Mouse (Mus musculus) stomach, postnatal 0 days (tissue): Measurements from ENCODE around the gene Rps11. TPM values are rescaled to one million over a fixed set of nuclear protein-coding genes. Genes with fewer than 3 reads are reported as not detected.
A peak's percentile ranks its signal among the peaks of the same experiment; 100 is the strongest.

ENCODE experiments used
- ATAC-seq: fragments of 200-750 bp; cut with Nextera tagmentation; 2 replicates; pipeline ENCODE4 v1.8.0; 2017; ENCODE audit not compliant: low FRiP score, low TSS enrichment
- DNase-seq: peaks from one replicate; pipeline ENCODE4 v3.0.0-alpha.2; 2016; ENCODE audit warnings: low spot score
- H3K27ac ChIP-seq: fragments of 300-500 bp; sonication (generic); replicated peaks from 2 replicates; pipeline ENCODE4 v1.5.1; 2014; ENCODE audit warnings: mild to moderate bottlenecking, control low read depth
- H3K27me3 ChIP-seq: fragments of 300-500 bp; sonication (generic); 2 replicates; pipeline ENCODE4 v1.6.1; 2014; ENCODE audit warnings: low read length; ENCODE audit not compliant: control insufficient read depth, insufficient read depth
- H3K36me3 ChIP-seq: fragments of 300-500 bp; sonication (generic); 2 replicates; pipeline ENCODE4 v1.6.1; 2014; ENCODE audit warnings: low read length, mixed read lengths; ENCODE audit not compliant: control insufficient read depth, insufficient read depth
- H3K4me1 ChIP-seq: fragments of 300-500 bp; sonication (generic); replicated peaks from 2 replicates; pipeline ENCODE4 v1.6.1; 2014; ENCODE audit warnings: antibody characterized with exemption; ENCODE audit not compliant: control insufficient read depth, insufficient read depth
- H3K4me2 ChIP-seq: fragments of 300-500 bp; sonication (generic); replicated peaks from 2 replicates; pipeline ENCODE4 v1.6.1; 2014; ENCODE audit warnings: low read depth, mild to moderate bottlenecking, control low read depth, moderate library complexity
- H3K4me3 ChIP-seq: fragments of 300-500 bp; sonication (generic); 2 replicates; pipeline ENCODE4 v1.5.1; 2014; ENCODE audit warnings: low read depth, low read length, control low read depth
- H3K9ac ChIP-seq: fragments of 300-500 bp; sonication (generic); 2 replicates; pipeline ENCODE4 v1.6.1; 2014; ENCODE audit warnings: mild to moderate bottlenecking, low read length, control low read depth, mixed read lengths
- H3K9me3 ChIP-seq: fragments of 300-500 bp; sonication (generic); 2 replicates; pipeline ENCODE4 v1.6.1; 2016; ENCODE audit warnings: low read length; ENCODE audit not compliant: control insufficient read depth
- CTCF ChIP-seq: IDR thresholded peaks from 2 replicates; pipeline ENCODE4 v1.5.1; 2016; ENCODE audit warnings: antibody characterized with exemption, low read depth, mild to moderate bottlenecking, moderate library complexity
- EP300 ChIP-seq: optimal IDR thresholded peaks from 2 replicates; pipeline ENCODE3; 2016; ENCODE audit warnings: antibody characterized with exemption
- WGBS: fragments of 180-500 bp; shearing (Covaris S2); extraction: QIAGEN DNeasy Blood & Tissue Kit; methylation state at CpG from one replicate; pipeline ENCODE4 v1.1.7; 2014; 5-methylcytosine and 5-hydroxymethylcytosine counted together
- polyA plus RNA-seq: library from polyadenylated mRNA; unstranded; fragments of >200 nt; fragmentation: Nextera tagmentation; extraction: Ambion mirVana; gene quantifications from 2 replicates; pipeline ENCODE4 v1.2.1, GENCODE M21; 2015

Rps11 gene
- polyA plus RNA-seq, 1 experiment from 2014 or later, result 1,191 TPM

DNA sequence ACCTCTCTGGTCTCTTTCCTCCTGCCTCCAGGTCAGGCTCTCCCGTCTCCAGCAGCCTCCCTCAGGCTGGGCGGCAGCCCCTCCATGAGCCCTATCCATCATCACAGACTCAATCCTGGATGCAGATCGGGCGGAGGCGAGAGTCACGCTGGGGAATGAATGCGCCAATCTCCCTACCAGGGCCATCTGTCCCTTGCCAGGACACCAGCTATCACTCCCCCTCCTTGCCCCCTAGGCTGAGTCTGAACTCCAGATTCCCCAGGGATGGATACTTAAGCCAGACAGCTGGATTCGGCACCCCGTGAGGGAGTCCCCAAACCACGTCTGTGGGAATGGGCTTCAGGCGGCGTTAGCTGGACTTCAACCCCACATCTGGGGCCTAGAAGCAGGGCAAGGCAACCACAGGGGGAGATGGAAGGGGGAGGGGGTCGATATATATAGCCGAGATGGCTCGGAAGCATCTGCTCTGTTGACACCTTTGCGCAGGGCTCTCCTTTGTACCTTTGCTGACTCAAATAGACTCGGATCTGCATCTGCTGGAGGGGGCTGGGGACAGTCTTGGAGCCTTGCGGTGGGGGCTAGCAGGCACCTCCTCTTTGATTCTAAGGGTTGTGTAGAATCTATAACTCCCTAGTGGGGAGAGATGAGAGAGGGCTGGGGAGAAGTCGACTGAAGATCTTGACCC lies 43.7 kb upstream of the Rps11 start:
- H3K27me3 ChIP-seq, result peaks cover 22% of the 10 kb centered on the region; the same call in 1 of the 2 replicates
- no peak for DNase-seq
- peaks cover 11% of the 10 kb centered on the region for H3K9me3 ChIP-seq
- no peak overlapping the region for H3K9ac ChIP-seq
- ATAC-seq, result no peak
- no peak for TF ChIP-seq EP300
- TF ChIP-seq CTCF, result no peak
- H3K4me1 ChIP-seq, result peaks cover 4% of the 10 kb centered on the region; the same call in 1 of the 2 replicates
- no peak overlapping the region for H3K4me2 ChIP-seq
- no peak overlapping the region for H3K27ac ChIP-seq
- H3K36me3 ChIP-seq, result no peaks in the 10 kb centered on the region
- H3K4me3 ChIP-seq, result no peak overlapping the region
- WGBS, result 4% methylated on average over 19 of the region's 19 CpGs

DNA sequence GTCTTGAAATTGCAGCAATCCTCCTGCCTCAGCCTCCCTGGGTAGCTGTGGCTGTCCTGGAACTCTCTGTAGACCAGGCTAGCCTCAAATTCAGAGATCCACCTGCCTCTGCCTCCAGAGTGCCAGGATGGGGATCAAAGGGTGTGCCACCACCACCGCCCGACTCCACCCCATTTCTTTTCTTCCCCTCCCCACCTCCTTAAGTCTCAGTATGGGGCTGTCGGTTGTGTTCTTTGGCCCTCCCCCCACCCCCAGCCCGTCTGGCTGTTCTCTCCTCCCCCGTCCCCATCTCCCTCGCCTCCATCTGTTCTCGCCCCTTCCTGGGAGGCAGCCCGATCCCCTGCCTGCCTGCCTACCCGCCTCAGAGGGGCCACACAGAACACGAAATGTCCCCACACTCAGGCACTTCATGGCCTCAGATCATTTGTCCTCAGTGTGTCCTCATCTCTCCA lies 42.7 kb upstream of the Rps11 start:
- peaks cover 11% of the 10 kb centered on the region for H3K9me3 ChIP-seq
- H3K9ac ChIP-seq, result no peak overlapping the region
- peaks cover 4% of the 10 kb centered on the region; the same call in 1 of the 2 replicates for H3K4me1 ChIP-seq
- DNase-seq (no peak), ATAC-seq (no peak)
- H3K4me3 ChIP-seq, result no peak overlapping the region
- H3K4me2 ChIP-seq, result no peak overlapping the region
- no peak overlapping the region for H3K27ac ChIP-seq
- WGBS, result 25% methylated on average over 10 of the region's 10 CpGs
- TF ChIP-seq EP300 (no peak), CTCF (no peak)
- peaks cover 22% of the 10 kb centered on the region; the same call in 1 of the 2 replicates for H3K27me3 ChIP-seq
- H3K36me3 ChIP-seq, result no peaks in the 10 kb centered on the region

DNA sequence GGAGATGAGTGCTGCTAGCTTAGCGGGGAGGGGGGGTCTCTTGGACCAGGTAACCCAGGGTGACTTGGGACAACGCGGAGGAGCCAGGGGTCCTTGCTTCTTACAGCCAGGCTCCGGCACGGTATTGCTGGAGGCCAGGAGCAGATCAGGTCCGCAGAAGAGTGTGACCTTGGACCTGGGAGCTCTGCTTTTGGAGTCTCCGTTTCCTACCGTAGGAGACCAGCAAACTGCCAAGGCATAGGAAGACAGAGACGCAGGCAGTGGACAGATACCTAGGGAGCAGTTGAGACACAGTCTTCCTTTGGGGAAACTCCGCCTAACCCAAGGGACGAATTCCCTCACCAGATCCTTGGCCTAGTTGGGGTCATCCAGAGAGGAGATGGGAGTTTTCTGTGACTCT lies 41.5 kb upstream of the Rps11 start:
- H3K27me3 ChIP-seq, result peaks cover 22% of the 10 kb centered on the region; the same call in 1 of the 2 replicates
- TF ChIP-seq EP300 (no peak), CTCF (no peak)
- peaks cover 4% of the 10 kb centered on the region; the same call in 1 of the 2 replicates for H3K4me1 ChIP-seq
- H3K9me3 ChIP-seq, result peaks cover 11% of the 10 kb centered on the region
- 55% methylated on average over 11 of the region's 11 CpGs for WGBS
- no peak overlapping the region for H3K27ac ChIP-seq
- H3K4me2 ChIP-seq, result no peak overlapping the region
- no peak for DNase-seq
- no peak overlapping the region for H3K4me3 ChIP-seq
- H3K36me3 ChIP-seq, result no peaks in the 10 kb centered on the region
- no peak for ATAC-seq
- no peak overlapping the region for H3K9ac ChIP-seq

DNA sequence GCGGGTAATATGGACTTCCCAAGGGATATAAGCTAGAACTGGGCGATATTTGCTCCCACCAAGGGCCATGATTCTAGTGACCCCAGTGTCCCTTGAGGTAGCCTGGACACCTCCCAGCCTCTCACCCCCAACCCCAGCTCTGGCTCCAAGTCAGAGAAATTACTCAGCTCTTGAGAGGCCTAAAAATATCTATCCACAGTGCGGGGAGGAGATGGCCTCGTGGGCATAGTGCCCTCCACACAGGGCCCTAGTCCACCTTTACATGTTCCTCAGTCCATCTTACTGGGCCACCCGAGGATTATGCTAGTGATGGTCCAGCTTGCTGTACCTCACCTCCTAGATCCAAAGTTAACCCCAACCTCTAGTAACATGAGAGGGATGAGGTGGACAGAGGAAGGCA lies 40.6 kb upstream of the Rps11 start:
- WGBS, result 74% methylated on average over 5 of the region's 5 CpGs
- Histone ChIP-seq H3K9ac (no peak overlapping the region), H3K27ac (no peak overlapping the region), H3K36me3 (peaks cover 2% of the 10 kb centered on the region; the same call in 1 of the 2 replicates), H3K4me1 (peaks cover 4% of the 10 kb centered on the region; the same call in 1 of the 2 replicates), H3K27me3 (peaks cover 22% of the 10 kb centered on the region; the same call in 1 of the 2 replicates), H3K9me3 (peaks cover 6% of the 10 kb centered on the region), H3K4me2 (no peak overlapping the region), H3K4me3 (no peak overlapping the region)
- no peak for DNase-seq
- ATAC-seq, result no peak
- TF ChIP-seq EP300, result no peak
- TF ChIP-seq CTCF, result no peak

DNA sequence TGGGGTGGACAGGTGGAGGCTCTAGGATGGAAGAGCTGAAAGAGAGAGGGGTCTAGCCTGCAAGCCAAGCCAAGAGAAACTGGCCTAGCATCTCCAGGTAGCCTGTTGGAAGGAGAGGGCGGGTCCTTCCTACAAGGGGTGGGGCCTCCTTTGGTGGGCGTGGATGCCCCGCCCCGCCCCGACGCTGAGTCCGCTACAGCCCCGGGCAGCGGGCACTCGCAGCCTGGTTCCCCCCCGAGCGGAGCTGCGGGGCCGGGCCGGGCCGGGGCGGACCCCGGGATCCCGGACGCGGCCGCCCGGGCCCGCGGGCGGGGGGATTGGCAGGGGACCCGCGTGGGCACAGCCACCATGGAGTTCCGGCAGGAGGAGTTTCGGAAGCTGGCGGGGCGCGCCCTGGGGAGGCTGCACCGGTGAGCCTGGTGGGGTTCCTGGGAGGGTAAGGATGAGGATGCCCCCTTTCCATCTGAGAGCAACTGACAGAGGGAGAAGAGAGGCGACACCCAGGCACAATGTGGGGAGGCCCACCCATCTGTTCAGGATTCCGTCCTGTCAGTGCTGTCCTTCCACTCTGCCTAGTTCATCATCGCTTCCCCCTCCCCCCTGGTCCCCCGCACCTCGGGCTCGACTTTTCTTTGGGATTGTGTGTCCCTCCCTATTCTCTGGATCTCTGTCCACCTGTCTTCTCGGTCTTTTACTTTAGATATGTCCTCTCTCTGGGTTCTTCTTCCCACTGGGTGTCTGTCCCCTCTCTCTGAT lies 39.7 kb upstream of the Rps11 start, which contains the start of gene Slc17a7:
TSS of gene Slc17a7 (plus strand) at position 215 of the 756 bp plus-strand sequence.
- peak; percentile 70 for DNase-seq
- H3K4me3 ChIP-seq, result peak within 1 kb of the TSS; percentile 34
- H3K9ac ChIP-seq, result peak within 1 kb of the TSS; percentile 41
- peak within 1 kb of the TSS; percentile 57 for H3K4me2 ChIP-seq
- TF ChIP-seq CTCF, result no peak
- TF ChIP-seq EP300, result no peak
- H3K27ac ChIP-seq, result no peak within 1 kb of the TSS
- H3K36me3 ChIP-seq, result peaks cover 2% of the 10 kb centered on the region; the same call in 1 of the 2 replicates
- 0 out of 2 replicates have a peak, but pooled peaks have one; percentile 34 for ATAC-seq
- H3K4me1 ChIP-seq, result peaks cover 4% of the 10 kb centered on the region; the same call in 1 of the 2 replicates
- no peaks in the 10 kb centered on the region for H3K9me3 ChIP-seq
- H3K27me3 ChIP-seq, result peaks cover 15% of the 10 kb centered on the region; the same call in 1 of the 2 replicates
- WGBS, result 2% methylated on average over 20 of the region's 41 CpGs
